Mouse (Mus musculus) forelimb bud, embryonic 11.5 days (tissue): Measurements from ENCODE around the gene Tmc7.

Experiments
- DNase-seq: peaks from one replicate; pipeline ENCODE4 v3.0.0-alpha.2; 2012; ENCODE audit warnings: low read depth, low spot score

Tmc7 gene

GRCm38 (mm10) chr7:118590726-118591305 is 6.3 kb upstream of the Tmc7 start:
- no peak for DNase-seq

GRCm38 (mm10) chr7:118585856-118586255 is 1.3 kb upstream of the Tmc7 start:
- no peak for DNase-seq

- DNase-seq, result no peak
Measured at GRCm38 (mm10) chr7:118584926-118585325, 390 bp upstream of the Tmc7 start.

- DNase-seq, result no peak
Measured at GRCm38 (mm10) chr7:118583821-118584220, 715 bp downstream of the Tmc7 start.

GRCm38 (mm10) chr7:118579938-118580337 is 4.6 kb downstream of the Tmc7 start:
- no peak for DNase-seq

GRCm38 (mm10) chr7:118578269-118578668 is 6.3 kb downstream of the Tmc7 start:
- DNase-seq, result no peak

- no peak for DNase-seq
Measured at GRCm38 (mm10) chr7:118572039-118572438, 12.5 kb downstream of the Tmc7 start.

- no peak for DNase-seq
Measured at GRCm38 (mm10) chr7:118571350-118571749, 13.2 kb downstream of the Tmc7 start.

- no peak for DNase-seq
Measured at GRCm38 (mm10) chr7:118569121-118569543, 15.4 kb downstream of the Tmc7 start.

- no peak for DNase-seq
Measured at GRCm38 (mm10) chr7:118554290-118554689, 30.2 kb downstream of the Tmc7 start.

- no peak for DNase-seq
Measured at GRCm38 (mm10) chr7:118553881-118554280, 30.7 kb downstream of the Tmc7 start.

- DNase-seq, result no peak
Measured at GRCm38 (mm10) chr7:118547451-118547850, 37.1 kb downstream of the Tmc7 start.

GRCm38 (mm10) chr7:118544128-118544527 is 40.4 kb downstream of the Tmc7 start:
- DNase-seq, result no peak

- no peak for DNase-seq
Measured at GRCm38 (mm10) chr7:118535076-118535475, 49.5 kb downstream of the Tmc7 start.

- DNase-seq, result no peak
Measured at GRCm38 (mm10) chr7:118534326-118534725, 50.2 kb downstream of the Tmc7 start.

GRCm38 (mm10) chr7:118533178-118533578 is 51.4 kb downstream of the Tmc7 start, which contains the start of gene Coq7:
Coq7 (minus strand) TSS chr7:118533356.
- peak; percentile 100 for DNase-seq

- peak; percentile 96 for DNase-seq
Measured at GRCm38 (mm10) chr7:118532519-118533177, 51.9 kb downstream of the Tmc7 start.

- no peak for DNase-seq
Measured at GRCm38 (mm10) chr7:118526967-118527366, 57.6 kb downstream of the Tmc7 start.

GRCm38 (mm10) chr7:118522077-118522476 is 62.5 kb downstream of the Tmc7 start:
- DNase-seq, result no peak

GRCm38 (mm10) chr7:118519661-118520060 is 64.9 kb downstream of the Tmc7 start:
- DNase-seq, result no peak

- peak; percentile 57 for DNase-seq
Measured at GRCm38 (mm10) chr7:118518687-118519086, 65.8 kb downstream of the Tmc7 start.

- peak; percentile 10 for DNase-seq
Measured at GRCm38 (mm10) chr7:118517819-118518218, 66.7 kb downstream of the Tmc7 start.

- DNase-seq, result no peak
Measured at GRCm38 (mm10) chr7:118508556-118508955, 76.0 kb downstream of the Tmc7 start.
